Mouse (Mus musculus) heart, adult 11 months (tissue): Measurements from ENCODE around the gene Zfpl1.
"Not testable (repeated sequence)": the region's sequence is repeated elsewhere in the genome, so short reads cannot be mapped to it uniquely, and the experiment has no call there.

Source experiments
- DNase-seq: peaks from one replicate; pipeline ENCODE4 v3.0.0; 2022

Gene Zfpl1

DNA sequence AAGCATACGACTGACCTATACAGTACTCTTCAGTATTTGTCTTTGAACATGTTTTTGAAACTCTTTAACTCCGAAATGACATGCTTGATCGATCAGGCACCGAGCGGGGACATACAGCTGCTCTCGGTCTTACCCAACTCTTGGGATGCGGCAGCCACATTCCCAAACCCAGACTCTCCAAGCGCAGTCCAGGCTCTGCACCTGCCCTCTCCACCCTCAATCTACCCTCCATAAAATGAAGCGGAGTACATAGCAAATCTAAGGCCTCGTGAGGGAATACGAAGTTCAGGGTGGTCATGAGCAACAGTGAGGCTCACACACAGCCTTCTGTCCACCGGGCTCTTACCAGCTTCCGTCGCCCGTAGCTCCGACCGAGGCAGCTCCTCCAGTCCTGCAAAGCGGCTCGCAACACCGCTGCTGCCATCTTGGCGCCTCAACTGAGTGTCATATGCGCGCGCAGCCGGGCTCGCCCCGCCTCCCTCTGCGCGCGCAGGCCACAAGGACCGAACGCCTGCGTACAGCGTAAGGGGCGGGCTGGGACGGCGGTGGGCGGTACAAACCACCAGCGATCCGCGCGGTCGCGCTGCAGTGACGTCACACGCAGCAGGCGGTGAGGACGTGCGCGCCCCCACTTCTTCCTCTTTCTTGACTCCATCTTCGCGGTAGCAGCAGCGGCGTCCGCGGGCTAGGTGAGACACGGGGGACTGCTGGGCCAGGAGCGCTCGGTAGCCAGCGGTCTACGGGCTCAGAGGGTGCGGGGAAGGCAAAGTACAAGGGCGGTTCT is 27.3 kb downstream of the Zfpl1 start, which contains the start of the genes Mrpl49 and Fau:
TSS of gene Mrpl49 (minus strand) at position 473 of the 784 bp plus-strand sequence.
TSS of gene Fau (plus strand) at position 532 of the 784 bp plus-strand sequence.
- peak; percentile 100 for DNase-seq

DNA sequence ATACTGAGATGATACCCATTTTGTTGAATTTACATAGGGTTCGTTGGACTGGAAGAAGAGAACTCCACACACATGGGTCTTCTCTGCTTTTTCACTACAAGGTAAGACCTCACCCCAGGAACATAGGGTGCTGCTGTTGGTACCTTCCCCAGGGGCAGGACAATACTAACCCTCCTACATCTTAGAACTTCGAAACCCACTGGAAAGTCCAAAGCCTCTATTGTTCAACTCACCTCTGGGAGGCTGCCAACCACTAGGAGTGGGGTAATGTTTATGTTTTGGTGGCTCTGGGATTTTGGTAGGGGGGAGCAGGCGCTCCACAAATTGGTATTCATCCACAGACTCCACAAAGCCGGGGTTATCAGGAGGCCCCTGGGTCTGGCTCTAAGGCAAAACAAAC is 28.1 kb downstream of the Zfpl1 start:
- DNase-seq = peak; percentile 90

DNA sequence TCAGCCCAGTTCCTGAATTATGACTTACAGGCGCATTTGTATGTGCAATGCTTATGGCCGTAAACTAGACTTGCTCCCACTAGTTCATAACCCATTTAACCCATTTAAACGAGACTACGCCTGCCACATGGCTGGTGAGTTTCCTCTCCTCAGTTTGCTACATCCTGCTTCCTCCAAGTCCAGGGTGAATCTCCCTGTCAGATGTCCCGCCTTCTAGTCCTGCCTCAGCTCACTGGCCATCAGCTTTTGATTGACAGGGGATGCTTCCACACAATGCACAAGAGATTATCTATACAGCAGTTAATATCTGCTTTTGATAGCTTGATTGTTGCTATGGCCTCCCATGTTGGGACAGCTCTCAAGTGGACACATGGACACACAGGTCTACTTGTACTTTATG is 30.5 kb downstream of the Zfpl1 start:
- DNase-seq = peak; percentile 91

DNA sequence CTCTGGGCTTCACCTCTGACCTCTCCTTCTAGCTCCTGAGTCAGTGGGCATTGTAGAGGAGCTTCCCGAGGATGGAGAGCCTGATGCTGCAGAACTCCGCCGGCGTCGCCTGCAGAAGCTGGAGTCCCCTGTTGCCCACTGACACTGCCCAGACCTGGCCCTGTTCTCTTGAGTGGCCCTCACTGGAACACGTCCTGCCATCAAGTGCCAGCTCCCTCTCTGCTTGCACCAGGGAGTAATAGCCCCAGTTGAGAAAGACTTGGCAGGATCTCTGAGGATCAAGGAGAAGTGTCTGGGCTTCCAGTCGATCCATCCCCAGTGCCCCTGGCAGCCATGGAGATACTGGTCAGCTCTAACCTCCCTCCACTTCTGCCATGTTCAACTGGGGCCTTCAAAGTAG is 32.2 kb downstream of the Zfpl1 start:
- no peak for DNase-seq

DNA sequence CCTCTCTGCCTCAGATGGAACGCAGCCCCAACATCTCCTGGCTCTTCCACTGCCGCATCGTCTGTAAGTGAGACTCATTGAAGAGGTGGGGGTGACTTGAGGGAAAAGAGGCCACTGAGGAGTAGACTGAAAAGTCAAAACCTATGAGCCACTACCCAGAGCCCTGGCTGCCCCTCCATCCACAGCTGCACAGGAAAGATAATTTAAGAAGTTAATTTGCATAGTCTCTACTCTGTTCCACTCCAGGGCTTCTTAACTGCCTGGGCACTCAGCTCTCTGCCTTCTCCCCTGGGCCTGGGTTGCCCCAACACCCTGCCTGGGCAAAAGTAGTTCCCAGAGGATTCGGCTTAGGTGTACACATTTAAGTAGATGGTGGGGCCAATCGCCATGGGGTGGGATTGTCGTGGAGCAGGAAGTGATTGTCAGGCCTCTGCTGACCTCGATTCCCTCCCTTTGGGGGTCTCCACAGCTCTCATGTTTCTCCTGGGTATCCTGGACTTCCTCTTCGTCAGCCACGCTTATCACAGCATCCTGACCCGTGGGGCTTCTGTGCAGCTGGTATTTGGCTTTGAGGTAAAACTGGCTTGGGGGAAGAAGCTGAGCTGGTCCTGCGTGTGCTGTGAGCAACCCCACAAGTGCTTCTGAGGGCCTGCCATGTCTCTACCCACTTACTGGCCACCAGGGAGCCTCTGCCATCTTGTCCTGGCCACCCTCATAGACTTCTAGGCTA is 35.9 kb downstream of the Zfpl1 start:
- peak; percentile 90 for DNase-seq

DNA sequence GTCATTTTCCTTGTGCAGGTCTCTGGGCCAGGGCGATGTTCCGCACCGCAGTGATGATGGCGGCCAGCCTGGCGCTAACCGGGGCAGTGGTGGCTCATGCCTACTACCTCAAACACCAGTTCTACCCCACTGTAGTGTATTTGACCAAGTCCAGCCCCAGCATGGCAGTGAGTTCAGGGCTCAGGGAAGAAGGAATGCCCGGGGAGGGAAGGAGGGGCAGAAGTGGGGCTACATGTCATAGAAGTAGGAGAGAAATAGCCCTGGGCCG is 36.9 kb downstream of the Zfpl1 start:
- DNase-seq = peak; percentile 93

DNA sequence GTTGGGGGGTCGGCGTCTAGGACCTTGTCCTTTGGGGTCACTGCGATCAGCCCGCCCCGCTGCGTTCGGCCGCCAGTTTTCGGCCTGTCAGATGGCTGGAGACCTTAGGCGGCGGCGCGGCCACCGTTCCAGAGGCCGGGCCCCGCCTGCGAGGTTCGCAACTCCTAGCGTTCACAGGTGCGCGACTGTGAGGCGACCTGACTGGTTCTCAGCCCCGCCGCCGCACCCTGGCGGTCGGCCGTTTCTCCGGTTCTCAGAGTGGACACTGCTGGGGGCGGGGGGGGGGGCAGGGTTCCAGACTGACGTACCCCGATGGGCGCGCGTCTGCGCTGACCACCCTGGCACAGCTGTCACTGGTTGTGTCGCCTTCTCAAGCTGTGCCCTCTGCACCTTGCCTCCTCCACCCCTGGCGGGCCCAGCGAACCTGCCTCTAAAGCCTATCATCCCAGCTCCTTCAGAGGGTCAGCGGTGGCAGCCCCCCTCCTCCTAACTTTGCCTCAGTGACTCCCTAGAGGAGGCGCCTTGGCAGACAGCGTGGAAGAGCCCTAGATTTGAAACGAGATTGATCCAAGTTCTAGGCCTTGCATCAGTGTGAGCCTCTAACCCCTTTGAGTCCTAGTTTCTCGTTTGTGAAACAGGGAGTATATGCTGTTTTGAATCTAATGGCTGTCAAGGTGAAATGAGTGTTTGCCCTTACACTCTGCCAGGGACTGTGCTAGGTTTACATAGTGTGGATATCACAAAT is 37.4 kb downstream of the Zfpl1 start:
- no peak for DNase-seq

DNA sequence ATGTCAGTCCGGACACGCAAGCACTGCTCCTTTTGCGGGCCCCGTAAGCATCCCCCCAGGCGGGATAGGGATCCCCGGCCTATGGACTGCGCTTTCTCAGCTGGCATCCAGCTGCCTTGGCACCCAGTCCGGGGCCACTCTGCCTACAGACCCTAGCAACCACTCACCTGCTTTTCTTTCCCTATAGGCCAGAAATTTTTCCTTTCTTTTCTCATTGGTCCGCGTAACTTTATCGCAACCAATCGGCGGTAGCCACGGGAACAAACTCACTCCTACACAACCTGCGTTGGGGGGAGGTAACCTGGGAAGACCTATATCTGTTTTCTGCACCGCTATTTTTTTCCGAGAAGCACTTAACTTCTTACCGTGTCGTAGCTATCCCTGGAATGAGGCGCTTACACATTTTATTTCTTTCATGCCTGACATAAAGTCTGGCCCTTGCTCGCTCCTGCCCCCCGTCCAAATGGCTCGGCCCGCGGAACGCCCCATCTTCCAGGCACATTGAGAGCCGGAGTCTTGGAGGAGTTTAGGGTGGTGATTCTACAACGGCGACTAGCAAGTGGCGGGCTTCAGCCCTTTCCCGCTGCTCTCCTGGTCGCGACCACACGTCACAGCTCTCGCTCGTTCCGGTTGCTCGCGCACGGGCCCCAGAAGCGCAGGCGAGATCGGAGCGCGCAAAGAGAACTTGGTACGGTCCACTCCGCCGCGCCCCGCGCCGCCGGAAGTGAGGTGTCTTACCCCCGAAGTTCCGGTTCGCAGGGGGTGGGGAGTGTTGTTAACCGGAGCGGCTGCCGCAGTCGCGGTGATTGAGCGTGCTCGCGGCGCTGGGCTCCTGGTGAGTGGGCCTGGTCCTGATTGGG is 38.2 kb downstream of the Zfpl1 start, which contains the start of gene Syvn1:
TSS of gene Syvn1 (plus strand) at position 283 of the 860 bp plus-strand sequence.
- DNase-seq = peak; percentile 100

DNA sequence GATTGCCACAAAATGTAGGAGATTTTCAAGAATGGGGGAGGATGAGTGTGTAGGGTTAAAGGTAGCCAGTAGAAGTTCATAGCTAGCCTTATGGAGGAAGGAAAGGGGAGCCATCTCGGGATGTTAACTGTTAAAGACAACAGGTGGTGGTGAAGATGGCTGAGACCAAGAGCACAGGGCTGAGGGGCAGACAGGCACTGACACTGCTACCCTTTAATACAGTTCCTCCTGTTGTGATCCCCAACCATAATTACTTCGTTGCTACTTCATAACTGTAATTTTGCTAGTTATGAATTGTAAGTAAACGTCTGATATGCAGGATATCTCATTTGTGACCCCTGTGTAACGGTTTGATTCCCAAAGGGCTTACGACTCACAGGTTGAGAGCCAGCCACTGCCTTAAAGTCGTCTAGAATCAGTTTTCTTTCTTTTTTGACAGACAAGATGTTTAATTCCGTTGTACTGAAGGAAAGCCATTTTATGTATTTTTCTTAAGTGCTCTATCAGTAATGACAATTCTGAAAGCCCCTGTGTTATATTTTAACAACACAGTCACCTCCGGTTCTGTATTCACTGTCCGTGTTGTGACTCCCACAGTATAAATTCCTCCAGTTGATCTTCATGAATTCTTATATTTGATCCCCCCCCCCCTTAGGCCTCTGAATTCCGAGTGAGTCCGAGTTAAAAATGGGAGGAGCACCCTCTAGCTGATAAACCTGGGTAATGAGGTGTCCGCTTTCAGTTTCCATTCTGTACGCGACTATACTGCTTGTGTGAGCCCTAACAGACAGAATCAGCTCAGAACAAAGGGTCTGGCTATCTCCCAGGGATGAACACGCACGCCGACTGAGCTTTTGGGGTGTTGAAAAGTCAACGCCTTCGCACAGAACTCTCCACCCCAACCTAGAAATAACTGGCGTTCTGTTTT is 39.1 kb downstream of the Zfpl1 start:
- no peak for DNase-seq

DNA sequence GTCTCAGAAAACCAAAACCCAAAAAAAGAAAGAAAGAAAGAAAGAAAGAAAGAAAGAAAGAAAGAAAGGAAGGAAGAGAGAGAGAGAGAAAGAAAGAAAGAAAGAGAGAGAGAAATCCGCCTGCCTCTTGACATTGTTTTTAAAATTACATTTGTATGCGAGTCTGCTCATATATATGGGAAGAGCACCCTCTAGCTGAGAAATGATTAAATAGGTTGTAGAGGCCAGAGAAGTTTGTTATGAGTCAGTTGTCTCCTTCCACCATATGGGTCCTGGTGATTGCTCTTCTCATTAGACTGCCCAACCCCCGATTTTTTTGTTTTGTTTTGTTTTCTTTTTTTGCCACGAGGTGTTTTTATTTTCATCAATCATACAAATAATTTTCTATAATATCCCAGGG is 40.7 kb downstream of the Zfpl1 start:
- not testable (repeated sequence) for DNase-seq

DNA sequence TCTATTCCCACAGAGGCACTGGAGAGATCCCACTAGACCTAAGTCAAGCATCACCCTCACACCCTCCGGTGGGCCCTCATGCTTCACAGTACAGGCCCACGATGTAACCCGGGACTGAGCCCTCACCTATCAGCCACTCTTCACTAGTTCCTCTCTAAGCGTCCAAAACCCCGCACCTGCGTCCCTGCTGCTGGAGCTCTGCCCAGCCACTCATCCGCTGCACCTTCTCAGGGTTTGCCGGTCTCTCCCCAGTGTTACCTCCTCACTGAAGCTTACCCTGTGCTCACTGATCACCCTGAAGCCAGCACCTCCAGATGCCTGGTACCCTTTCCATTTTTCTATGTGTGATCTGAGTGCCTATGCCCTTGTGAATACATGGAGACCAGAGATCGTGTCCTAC is 42.5 kb downstream of the Zfpl1 start:
- DNase-seq = no peak

DNA sequence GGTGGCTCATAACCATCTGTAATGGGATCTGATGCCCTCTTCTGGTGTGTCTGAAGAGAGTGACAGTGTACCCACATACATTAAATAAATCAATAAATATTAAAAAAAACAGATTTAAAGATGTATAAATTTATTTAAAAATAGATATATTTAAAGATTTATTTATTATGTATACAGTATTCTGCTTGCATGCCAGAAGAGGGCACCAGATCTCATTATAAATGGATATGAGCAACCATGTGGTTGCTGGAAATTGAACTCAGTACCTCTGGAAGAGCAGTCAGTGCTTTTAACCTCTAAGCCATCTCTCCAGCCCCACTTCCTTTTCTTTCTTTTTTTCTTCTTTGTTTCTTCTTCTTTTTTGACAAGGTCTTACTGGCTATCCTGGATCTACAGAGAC is 44.8 kb downstream of the Zfpl1 start:
- DNase-seq = no peak

DNA sequence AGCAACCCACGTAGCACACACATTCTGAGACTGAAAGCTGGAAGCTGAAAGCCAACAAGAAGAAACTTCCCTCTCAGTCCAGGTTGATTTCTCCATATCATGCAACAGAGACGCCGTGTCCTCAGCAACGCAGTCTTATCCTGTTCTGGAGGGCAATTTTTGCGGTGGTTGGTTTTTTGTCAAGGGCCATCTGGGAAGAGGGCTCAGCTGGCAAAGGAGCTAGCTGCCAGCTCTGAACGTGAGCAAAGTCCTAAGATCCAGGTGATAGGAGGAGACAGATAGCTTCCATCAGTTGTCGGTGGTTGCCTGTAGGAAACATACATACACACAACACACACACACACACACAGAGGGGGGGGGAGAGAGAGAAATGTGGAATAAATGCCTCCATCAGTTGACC is 46.4 kb downstream of the Zfpl1 start:
- no peak for DNase-seq

DNA sequence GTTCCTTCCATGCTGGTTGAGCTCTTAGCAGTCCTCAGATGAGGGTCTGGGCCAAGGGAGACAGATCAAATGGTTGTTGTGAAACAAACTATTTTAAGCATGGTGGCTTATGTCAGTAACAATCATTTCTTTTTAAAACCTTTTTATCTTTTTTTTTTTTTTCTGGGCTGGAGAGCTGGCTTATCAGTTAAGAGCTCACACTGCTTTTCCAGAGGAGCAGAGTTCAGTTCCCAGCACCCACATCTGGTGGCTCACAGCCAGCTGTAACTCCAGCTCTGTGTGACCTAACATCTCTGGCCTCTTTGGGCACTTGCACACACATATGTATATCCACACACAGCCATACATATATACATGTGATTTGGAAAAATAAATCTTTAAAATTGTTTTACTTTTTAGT is 47.1 kb downstream of the Zfpl1 start:
- DNase-seq = no peak

DNA sequence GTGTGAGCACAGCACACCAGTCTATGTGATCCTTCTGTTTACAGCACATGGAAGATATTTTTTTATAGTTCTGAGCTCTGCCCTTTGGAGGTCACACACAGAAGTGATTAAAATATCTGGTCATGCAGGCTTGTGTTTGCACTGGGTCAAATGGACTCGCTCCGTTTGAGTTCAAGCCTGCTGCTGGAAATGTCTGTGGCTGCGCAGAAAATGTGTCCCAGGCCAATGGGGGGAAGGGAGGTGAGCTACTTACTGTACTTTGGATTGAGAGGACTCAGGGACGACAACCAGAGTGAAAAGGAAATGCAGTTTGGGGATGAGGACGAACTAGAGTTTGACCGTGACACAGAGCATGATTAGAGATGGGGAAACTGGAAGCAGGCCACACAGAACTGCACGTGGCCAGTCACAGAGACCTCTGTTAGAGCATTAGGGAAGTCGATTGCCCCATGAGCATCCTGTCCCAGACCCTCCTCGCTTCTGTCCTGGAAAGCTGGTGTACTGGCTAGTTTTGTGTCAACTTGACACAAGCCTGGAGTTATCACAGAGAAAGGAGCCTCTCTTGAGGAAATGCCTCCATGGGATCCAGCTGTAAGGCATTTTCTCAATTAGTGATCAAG is 48.7 kb downstream of the Zfpl1 start:
- no peak for DNase-seq
